Mouse (Mus musculus) neural tube, embryonic 13.5 days (tissue): ENCODE measurements around the gene 1190002N15Rik. TPM values are rescaled to one million over a fixed set of nuclear protein-coding genes. Genes with fewer than 3 reads are reported as not detected.

Experiments used
- ATAC-seq: fragments of 200-750 bp; cut with Nextera tagmentation; 2 replicates; pipeline ENCODE4 v1.8.0; 2017; ENCODE audit warnings: low read depth, mild to moderate bottlenecking, moderate TSS enrichment, moderate library complexity
- H3K27ac ChIP-seq: fragments of 300-500 bp; sonication (generic); replicated peaks from 2 replicates; pipeline ENCODE4 v1.5.1; 2015; ENCODE audit warnings: moderate library complexity, mild to moderate bottlenecking, inconsistent platforms
- H3K27me3 ChIP-seq: fragments of 300-500 bp; sonication (generic); 2 replicates; pipeline ENCODE4 v1.6.1; 2015; ENCODE audit warnings: mild to moderate bottlenecking, inconsistent platforms
- H3K36me3 ChIP-seq: fragments of 300-500 bp; sonication (generic); 2 replicates; pipeline ENCODE4 v1.6.1; 2015; ENCODE audit warnings: mild to moderate bottlenecking, inconsistent platforms
- H3K4me1 ChIP-seq: fragments of 300-500 bp; sonication (generic); replicated peaks from 2 replicates; pipeline ENCODE4 v1.6.1; 2015; ENCODE audit warnings: inconsistent platforms
- H3K4me2 ChIP-seq: fragments of 300-500 bp; sonication (generic); 2 replicates; pipeline ENCODE4 v1.6.1; 2015; ENCODE audit warnings: inconsistent platforms, mild to moderate bottlenecking, moderate library complexity
- H3K4me3 ChIP-seq: fragments of 300-500 bp; sonication (generic); 2 replicates; pipeline ENCODE4 v1.5.1; 2015; ENCODE audit warnings: mild to moderate bottlenecking, inconsistent platforms
- H3K9ac ChIP-seq: fragments of 300-500 bp; sonication (generic); 2 replicates; pipeline ENCODE4 v1.6.1; 2015; ENCODE audit warnings: moderate library complexity, mild to moderate bottlenecking, inconsistent platforms
- H3K9me3 ChIP-seq: fragments of 300-500 bp; sonication (generic); 2 replicates; pipeline ENCODE4 v1.6.1; 2016; ENCODE audit warnings: inconsistent platforms
- WGBS: fragments of 180-500 bp; shearing (Covaris S2); methylation state at CpG from one replicate; pipeline ENCODE4 v1.1.7; 2015; 5-methylcytosine and 5-hydroxymethylcytosine counted together
- polyA plus RNA-seq: library from polyadenylated mRNA; unstranded; fragments of >200 nt; fragmentation: Nextera tagmentation; extraction: Ambion mirVana; gene quantifications from 2 replicates; pipeline ENCODE4 v1.2.1, GENCODE M21; 2015

Gene 1190002N15Rik
- polyA plus RNA-seq, 1 experiment from 2014 or later = 13.9 TPM

DNA sequence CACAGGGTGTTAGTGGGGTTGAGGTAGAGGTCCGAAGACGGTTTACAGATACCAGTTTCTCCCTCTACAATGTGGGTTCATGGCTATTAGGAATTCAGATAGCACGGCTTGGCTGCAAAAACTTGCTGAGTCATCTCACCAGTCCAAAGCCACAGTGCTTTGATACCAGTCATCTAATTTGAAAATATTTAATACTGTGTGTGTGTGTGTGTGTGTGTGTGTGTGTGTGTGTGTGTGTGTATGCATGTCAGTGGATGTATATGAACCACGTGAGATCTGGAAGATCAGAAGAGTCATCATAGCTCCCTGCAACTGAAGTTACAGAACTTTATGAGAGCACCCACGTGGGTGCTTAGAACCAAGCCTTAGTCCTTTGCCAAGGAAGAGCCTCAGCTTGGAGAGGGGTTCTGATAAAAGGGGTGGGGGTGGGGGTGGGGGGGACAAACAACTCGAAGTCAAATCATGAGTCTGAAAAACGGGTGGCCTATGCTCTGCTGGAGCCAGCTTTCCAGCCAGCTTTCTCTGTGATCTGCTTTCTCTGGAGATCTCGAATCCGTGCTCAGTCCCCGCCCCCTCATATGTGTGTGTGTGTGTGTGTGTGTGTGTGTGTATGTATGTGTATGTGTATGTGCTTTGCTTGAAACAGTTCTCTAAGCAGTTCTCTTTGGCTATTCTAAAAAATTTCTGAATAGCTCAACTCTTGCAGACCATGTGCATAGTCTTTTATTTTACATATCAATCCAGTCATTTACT lies 2.6 kb upstream of the 1190002N15Rik start:
- H3K4me3 ChIP-seq = no peak overlapping the region
- H3K9me3 ChIP-seq = no peaks in the 10 kb centered on the region
- peak overlapping the region; percentile 9; the same call in 1 of the 2 replicates for H3K4me2 ChIP-seq
- 55% methylated on average over 10 of the region's 10 CpGs for WGBS
- no peaks in the 10 kb centered on the region for H3K36me3 ChIP-seq
- no peaks in the 10 kb centered on the region for H3K27me3 ChIP-seq
- no peak overlapping the region for H3K27ac ChIP-seq
- ATAC-seq = no peak
- H3K9ac ChIP-seq = no peak overlapping the region
- peaks cover 30% of the 10 kb centered on the region for H3K4me1 ChIP-seq

- Histone ChIP-seq H3K27ac (no peak overlapping the region), H3K4me3 (peak overlapping the region; percentile 86), H3K4me1 (peaks cover 39% of the 10 kb centered on the region), H3K27me3 (no peaks in the 10 kb centered on the region), H3K4me2 (peak overlapping the region; percentile 80), H3K9me3 (no peaks in the 10 kb centered on the region), H3K9ac (peak overlapping the region; percentile 82), H3K36me3 (no peaks in the 10 kb centered on the region)
- 19% methylated on average over 8 of the region's 8 CpGs for WGBS
- ATAC-seq = no peak
Observed at GRCm38 (mm10) chr9:94539346-94539865, 1.5 kb upstream of the 1190002N15Rik start.

DNA sequence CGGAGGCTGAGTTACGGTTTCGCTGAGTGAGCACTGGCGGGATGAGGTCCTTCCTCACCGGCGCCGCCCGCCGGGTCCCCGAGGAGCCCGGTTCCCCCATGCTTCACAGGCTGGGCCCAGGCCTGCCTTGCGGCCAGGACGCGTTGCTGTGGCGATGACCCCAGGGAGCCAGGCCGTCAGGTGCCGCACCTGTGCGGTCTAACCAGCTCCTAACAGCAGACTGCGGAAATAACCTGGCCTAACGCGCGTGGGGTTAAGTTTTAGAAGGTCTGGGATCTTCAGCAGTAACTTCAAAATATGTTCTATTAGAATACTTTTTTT lies 902 bp upstream of the 1190002N15Rik start:
- ATAC-seq = no peak; the same call in 1 of the 2 replicates

DNA sequence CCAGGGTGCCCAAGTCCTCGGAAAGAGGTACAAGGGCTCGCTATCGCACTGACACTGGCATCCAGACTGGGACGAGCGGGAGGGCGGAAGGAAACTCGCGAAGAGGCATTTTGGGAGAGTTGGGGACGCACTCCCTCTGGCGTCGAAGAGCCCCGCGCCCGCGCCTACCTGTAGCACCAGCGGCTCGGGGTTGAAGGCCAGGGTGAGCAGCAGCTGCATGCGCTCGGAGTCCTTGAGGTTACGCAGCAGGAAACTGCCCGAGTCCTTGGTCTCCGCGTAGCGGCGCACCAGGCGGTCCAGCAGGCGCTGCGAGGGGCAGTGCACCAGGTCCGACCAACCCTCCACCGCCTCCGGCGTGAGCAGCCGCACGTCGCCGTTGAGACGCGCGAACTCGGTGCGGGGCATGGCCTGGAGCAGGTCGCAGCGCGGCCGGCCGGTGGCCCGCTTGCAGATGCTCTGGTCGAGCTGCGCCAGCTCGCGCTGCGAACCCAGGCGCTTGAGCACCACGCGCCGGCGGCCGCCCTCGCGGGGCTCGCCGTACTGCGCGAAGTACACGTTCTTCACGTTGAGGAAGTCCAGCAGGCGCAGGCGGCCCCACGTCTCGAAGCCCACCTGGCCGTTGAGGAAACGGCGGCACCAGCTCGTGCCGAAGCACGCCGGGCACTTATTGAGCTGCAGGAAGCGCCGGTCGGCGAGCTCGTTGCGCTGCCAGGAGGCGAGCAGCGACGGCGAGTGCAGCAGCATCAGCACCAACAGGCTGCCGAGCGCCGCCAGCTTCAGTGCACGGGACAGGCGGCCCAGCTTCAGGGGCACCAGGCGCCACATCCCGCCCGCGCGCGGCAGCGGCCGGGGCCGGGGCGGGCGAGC lies 597 bp downstream of the 1190002N15Rik start:
- peak; percentile 74 for ATAC-seq
- H3K4me1 ChIP-seq = peaks cover 49% of the 10 kb centered on the region
- WGBS = under 1% methylated on average over 93 of the region's 103 CpGs

More for the DNA sequence above, 902 bp upstream of the 1190002N15Rik start:
- Histone ChIP-seq H3K9me3 (no peaks in the 10 kb centered on the region), H3K36me3 (no peaks in the 10 kb centered on the region), H3K27me3 (no peaks in the 10 kb centered on the region), H3K4me1 (peaks cover 46% of the 10 kb centered on the region), H3K27ac (peak overlapping the region; percentile 97), H3K4me2 (peak overlapping the region; percentile 80), H3K4me3 (peak overlapping the region; percentile 86), H3K9ac (peak overlapping the region; percentile 82)
- under 1% methylated on average over 22 of the region's 22 CpGs for WGBS

DNA sequence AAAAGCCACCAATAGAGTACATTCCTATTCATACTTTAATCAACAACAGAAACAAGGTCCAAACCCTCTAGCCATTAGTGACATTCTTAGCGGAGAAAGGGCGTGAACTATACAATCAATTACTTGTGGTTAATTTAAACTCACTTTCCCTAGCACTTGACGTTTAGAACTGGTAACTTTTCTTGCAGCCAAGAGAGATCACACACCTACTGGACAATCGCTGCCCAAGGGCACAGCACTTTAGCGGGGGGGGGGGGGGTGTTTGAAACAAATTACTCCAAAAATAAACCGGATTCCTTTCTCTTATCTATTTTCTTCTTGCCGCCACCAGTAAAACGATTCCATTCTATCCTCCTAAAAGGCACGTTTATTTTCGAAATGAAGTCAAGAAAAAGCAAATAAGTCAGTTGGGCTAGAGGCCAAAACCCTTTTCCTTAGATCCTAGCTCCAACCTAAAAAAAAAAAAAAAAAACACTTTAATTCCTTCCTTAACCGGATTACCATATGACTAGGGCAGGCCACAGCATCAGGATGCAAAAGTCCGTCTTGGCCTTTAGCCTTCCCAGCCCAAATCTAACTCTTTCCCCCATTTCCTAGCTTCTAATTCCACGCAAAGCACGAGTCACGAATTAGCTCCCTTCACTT lies 1.5 kb downstream of the 1190002N15Rik start:
- Histone ChIP-seq H3K9ac (peak overlapping the region; percentile 82), H3K27me3 (no peaks in the 10 kb centered on the region), H3K9me3 (no peaks in the 10 kb centered on the region), H3K27ac (peak overlapping the region; percentile 97), H3K36me3 (no peaks in the 10 kb centered on the region), H3K4me3 (peak overlapping the region; percentile 86), H3K4me1 (peaks cover 49% of the 10 kb centered on the region), H3K4me2 (peak overlapping the region; percentile 80)
- 2% methylated on average over 15 of the region's 15 CpGs for WGBS
- no peak for ATAC-seq

More for the DNA sequence above, 597 bp downstream of the 1190002N15Rik start:
- Histone ChIP-seq H3K9me3 (no peaks in the 10 kb centered on the region), H3K9ac (peak overlapping the region; percentile 82), H3K27me3 (no peaks in the 10 kb centered on the region), H3K4me2 (peak overlapping the region; percentile 80), H3K36me3 (no peaks in the 10 kb centered on the region), H3K27ac (peak overlapping the region; percentile 97), H3K4me3 (peak overlapping the region; percentile 86)

- no peaks in the 10 kb centered on the region for H3K27me3 ChIP-seq
- peaks cover 42% of the 10 kb centered on the region for H3K4me1 ChIP-seq
- no peaks in the 10 kb centered on the region for H3K36me3 ChIP-seq
- H3K4me3 ChIP-seq = peak overlapping the region; percentile 86
- ATAC-seq = no peak
- H3K9me3 ChIP-seq = no peaks in the 10 kb centered on the region
- peak overlapping the region; percentile 80 for H3K4me2 ChIP-seq
- no peak overlapping the region for H3K27ac ChIP-seq
- H3K9ac ChIP-seq = peak overlapping the region; percentile 82; the same call in 1 of the 2 replicates
Observed at GRCm38 (mm10) chr9:94534795-94535194, 3.1 kb downstream of the 1190002N15Rik start.

DNA sequence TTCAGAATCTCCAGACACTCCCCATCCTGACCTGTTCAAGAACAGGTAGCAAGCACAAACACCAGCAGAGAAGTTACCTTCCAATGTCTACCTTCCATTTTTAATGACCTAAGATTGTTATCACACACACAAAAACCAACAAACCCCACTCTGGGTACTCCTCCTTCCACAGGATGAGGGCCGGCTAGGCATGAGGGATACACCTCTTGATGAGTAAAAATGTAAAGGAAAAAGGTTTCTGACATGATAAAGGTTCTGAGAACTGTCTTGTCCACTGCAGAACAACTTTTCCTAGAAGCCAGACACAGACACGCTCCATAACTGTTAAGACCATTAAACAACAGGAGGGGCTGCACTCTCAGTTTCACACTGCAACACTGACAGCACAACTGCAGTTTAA lies 3.7 kb downstream of the 1190002N15Rik start:
- Histone ChIP-seq H3K4me1 (peaks cover 41% of the 10 kb centered on the region), H3K9me3 (no peaks in the 10 kb centered on the region), H3K27me3 (no peaks in the 10 kb centered on the region), H3K36me3 (no peaks in the 10 kb centered on the region), H3K4me2 (peak overlapping the region; percentile 80), H3K27ac (no peak overlapping the region), H3K9ac (peak overlapping the region; percentile 54; the same call in 1 of the 2 replicates), H3K4me3 (peak overlapping the region; percentile 29)
- ATAC-seq = no peak
- WGBS = 57% methylated on average over 2 of the region's 2 CpGs

DNA sequence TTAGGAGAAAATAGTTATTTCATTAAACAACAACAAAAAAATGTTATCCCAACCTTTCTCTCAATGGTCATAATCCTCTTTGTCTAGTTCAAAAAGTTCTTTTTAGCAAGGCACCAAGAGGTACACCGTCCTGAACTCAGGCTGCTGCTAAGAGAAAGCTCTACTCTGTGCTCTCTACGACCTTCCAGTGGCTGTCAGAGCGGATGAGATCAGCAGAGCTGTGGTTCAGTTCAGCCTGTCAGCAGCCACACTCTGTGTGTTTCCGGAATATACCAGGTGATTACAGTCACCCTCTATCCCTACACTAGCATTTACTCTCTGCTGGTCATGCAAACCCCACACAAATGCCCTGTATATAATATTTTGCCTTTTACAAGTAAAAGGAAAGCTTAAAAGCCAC lies 4.2 kb downstream of the 1190002N15Rik start:
- ATAC-seq = no peak
- peak overlapping the region; percentile 29 for H3K4me3 ChIP-seq
- WGBS = 39% methylated on average over 4 of the region's 4 CpGs
- H3K4me2 ChIP-seq = peak overlapping the region; percentile 80
- no peaks in the 10 kb centered on the region for H3K27me3 ChIP-seq
- peak overlapping the region; percentile 54 for H3K9ac ChIP-seq
- H3K36me3 ChIP-seq = no peaks in the 10 kb centered on the region
- no peaks in the 10 kb centered on the region for H3K9me3 ChIP-seq
- peaks cover 39% of the 10 kb centered on the region for H3K4me1 ChIP-seq
- H3K27ac ChIP-seq = peak overlapping the region; percentile 42; the same call in 1 of the 2 replicates

DNA sequence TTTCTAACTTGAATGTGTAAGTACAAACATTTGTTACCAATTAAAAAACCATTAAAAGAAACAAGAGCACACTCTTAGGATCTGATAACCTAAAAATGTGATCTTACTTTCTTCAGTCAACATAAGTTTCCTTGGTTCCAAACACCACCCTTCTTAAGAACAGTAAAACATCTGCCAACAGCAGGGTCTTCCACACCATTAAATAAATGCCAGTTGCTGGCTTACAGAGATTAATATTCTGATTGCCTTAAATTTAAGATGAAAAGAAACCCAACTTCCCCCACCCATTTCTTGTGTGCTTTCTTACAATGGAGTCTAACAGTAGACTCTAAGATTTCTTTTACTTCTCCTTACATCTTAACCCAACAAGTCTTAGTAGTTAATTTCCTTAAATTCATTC lies 7.9 kb downstream of the 1190002N15Rik start:
- no peak overlapping the region for H3K9ac ChIP-seq
- H3K9me3 ChIP-seq = no peaks in the 10 kb centered on the region
- no peak overlapping the region for H3K4me2 ChIP-seq
- ATAC-seq = no peak
- H3K36me3 ChIP-seq = no peaks in the 10 kb centered on the region
- H3K27ac ChIP-seq = no peak overlapping the region
- H3K4me3 ChIP-seq = no peak overlapping the region
- H3K27me3 ChIP-seq = no peaks in the 10 kb centered on the region
- peaks cover 38% of the 10 kb centered on the region for H3K4me1 ChIP-seq

- 45% methylated on average over 1 of the region's 1 CpGs for WGBS
- Histone ChIP-seq H3K36me3 (no peaks in the 10 kb centered on the region), H3K27ac (no peak overlapping the region), H3K27me3 (no peaks in the 10 kb centered on the region), H3K9me3 (no peaks in the 10 kb centered on the region), H3K4me1 (peaks cover 33% of the 10 kb centered on the region), H3K4me2 (no peak overlapping the region), H3K4me3 (no peak overlapping the region), H3K9ac (no peak overlapping the region)
- no peak for ATAC-seq
Observed at GRCm38 (mm10) chr9:94529146-94529746, 8.6 kb downstream of the 1190002N15Rik start.

DNA sequence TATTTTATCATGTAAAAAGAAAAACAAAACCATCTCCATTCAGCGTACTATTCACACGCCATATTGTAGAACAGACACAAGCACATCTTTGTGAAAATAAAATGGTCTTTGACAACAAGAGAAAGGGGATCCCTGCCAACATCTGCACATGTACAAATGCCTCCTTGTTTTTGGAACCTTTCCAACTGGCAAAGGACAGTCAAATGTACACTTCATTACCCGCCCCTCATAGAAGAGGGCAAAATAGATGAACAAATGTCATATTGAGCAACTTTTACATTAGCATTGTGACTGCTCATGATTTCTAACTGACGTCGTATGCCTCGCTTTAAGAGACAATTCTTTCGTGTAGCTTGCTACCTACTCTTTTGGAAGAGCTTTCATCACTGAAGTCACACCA lies 11.4 kb downstream of the 1190002N15Rik start:
- 0 out of 2 replicates have a peak overlapping the region, but pooled peaks have one; percentile 28 for H3K27ac ChIP-seq

More for the DNA sequence above, 11.4 kb downstream of the 1190002N15Rik start:
- Histone ChIP-seq H3K4me2 (0 out of 2 replicates have a peak overlapping the region, but pooled peaks have one; percentile 7), H3K9ac (no peak overlapping the region), H3K4me1 (peaks cover 25% of the 10 kb centered on the region), H3K9me3 (no peaks in the 10 kb centered on the region), H3K4me3 (no peak overlapping the region), H3K36me3 (no peaks in the 10 kb centered on the region), H3K27me3 (no peaks in the 10 kb centered on the region)
- WGBS = 49% methylated on average over 7 of the region's 7 CpGs
- peak; percentile 71 for ATAC-seq
